Mouse (Mus musculus) spleen, postnatal 0 days (tissue): ENCODE results near the gene Serpind1. TPM values are rescaled to one million over a fixed set of nuclear protein-coding genes. Genes with fewer than 3 reads are reported as not detected.

ENCODE experiments used
- polyA plus RNA-seq: library from polyadenylated mRNA; unstranded; fragments of >200 nt; fragmentation: Nextera tagmentation; extraction: Ambion mirVana; gene quantifications from 2 replicates; pipeline ENCODE4 v1.2.1, GENCODE M21; 2015

Gene Serpind1
- polyA plus RNA-seq = 0.20 and 0.22 TPM in 2 replicates

GRCm38 (mm10) chr16:17331116-17331515 lies at the start of gene Serpind1:
Gene Serpind1, plus strand, starts transcription at chr16:17331371.

Other genes with a start within 250 kb of the Serpind1 start
- gene Ppil2, start 220.1 kb upstream of the Serpind1 start, polyA plus RNA-seq = 61.7 and 73.1 TPM in 2 replicates
- gene 2610318N02Rik, start 206.2 kb upstream of the Serpind1 start, polyA plus RNA-seq = 19.2 and 20.5 TPM in 2 replicates
- gene Sdf2l1, start 199.0 kb upstream of the Serpind1 start, polyA plus RNA-seq = 39.0 and 43.5 TPM in 2 replicates
- 16.6 and 18.1 TPM in 2 replicates for gene Ydjc, start 186.8 kb upstream of the Serpind1 start, polyA plus RNA-seq
- 0.64 and 0.76 TPM in 2 replicates for gene Ccdc116, start 184.1 kb upstream of the Serpind1 start, polyA plus RNA-seq
- 223 and 235 TPM in 2 replicates for gene Ube2l3, start 128.7 kb upstream of the Serpind1 start, polyA plus RNA-seq
- 0.07 and 0.11 TPM in 2 replicates for gene Rimbp3, start 122.8 kb upstream of the Serpind1 start, polyA plus RNA-seq
- 0.69 and 0.85 TPM in 2 replicates for gene Hic2, start 97.8 kb upstream of the Serpind1 start, polyA plus RNA-seq
- gene Tmem191c, start 55.3 kb upstream of the Serpind1 start, polyA plus RNA-seq = 5.3 and 6.3 TPM in 2 replicates
- 8.5 and 10.5 TPM in 2 replicates for gene Snap29, start 74.6 kb downstream of the Serpind1 start, polyA plus RNA-seq
- gene Pi4ka, start 74.9 kb downstream of the Serpind1 start, polyA plus RNA-seq = 16.3 and 16.5 TPM in 2 replicates
- 26.2 and 31.2 TPM in 2 replicates for gene Crkl, start 120.6 kb downstream of the Serpind1 start, polyA plus RNA-seq
- gene Aifm3, start 158.2 kb downstream of the Serpind1 start, polyA plus RNA-seq = 0.10 TPM in 1 of 2 replicates, not detected in the other
- gene Lztr1, start 177.3 kb downstream of the Serpind1 start, polyA plus RNA-seq = 29.0 and 30.3 TPM in 2 replicates
- gene Thap7, start 199.8 kb downstream of the Serpind1 start, polyA plus RNA-seq = 38.8 and 39.1 TPM in 2 replicates
- 0.12 and 0.36 TPM in 2 replicates for gene Lrrc74b, start 229.9 kb downstream of the Serpind1 start, polyA plus RNA-seq
- 0.31 and 0.46 TPM in 2 replicates for gene P2rx6, start 230.5 kb downstream of the Serpind1 start, polyA plus RNA-seq